Mouse (Mus musculus): ENCODE measurements around the gene Fbp2. TPM values are rescaled to one million over a fixed set of nuclear protein-coding genes. Genes with fewer than 3 reads are reported as not detected.
"Not testable (repeated sequence)": the region's sequence is repeated elsewhere in the genome, so short reads cannot be mapped to it uniquely, and the experiment has no call there.

The Fbp2 gene
- polyA plus RNA-seq, 1 experiment from 2014 or later, result 0.23 TPM

DNA sequence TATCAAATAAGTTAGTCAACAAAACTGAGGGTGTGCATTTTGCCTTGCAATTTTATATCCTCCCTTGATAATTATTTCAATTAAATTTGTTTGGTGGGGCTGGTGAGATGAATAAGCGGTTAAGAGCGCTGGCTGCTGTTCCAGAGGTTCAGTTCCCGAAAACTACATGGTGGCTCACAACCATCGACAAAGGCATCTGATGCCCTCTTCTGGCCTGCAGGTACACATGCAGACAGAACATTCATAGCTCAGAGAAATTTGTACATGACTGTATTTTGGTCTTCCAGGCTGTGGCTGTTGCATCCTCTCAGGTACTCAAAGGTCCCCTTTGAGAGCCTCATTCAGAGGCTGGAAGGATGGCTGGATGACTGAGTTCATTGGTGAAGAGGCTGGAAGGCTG, 1.8 kb upstream of the Fbp2 start:
- Histone ChIP-seq H3K4me3 (no peak overlapping the region), H3K9me3 (no peaks in the 10 kb centered on the region), H3K4me1 (peaks cover 4% of the 10 kb centered on the region; the same call in 1 of the 2 replicates), H3K9ac (no peak overlapping the region), H3K27ac (no peak overlapping the region), H3K27me3 (no peaks in the 10 kb centered on the region), H3K36me3 (no peaks in the 10 kb centered on the region), H3K4me2 (replicated peaks) (no peak overlapping the region)
- no peak for ATAC-seq (ENCODE audit: insufficient number of reproducible peaks, insufficient read depth, low FRiP score, low TSS enrichment)
- 84% methylated on average over 4 of the region's 4 CpGs for WGBS

DNA sequence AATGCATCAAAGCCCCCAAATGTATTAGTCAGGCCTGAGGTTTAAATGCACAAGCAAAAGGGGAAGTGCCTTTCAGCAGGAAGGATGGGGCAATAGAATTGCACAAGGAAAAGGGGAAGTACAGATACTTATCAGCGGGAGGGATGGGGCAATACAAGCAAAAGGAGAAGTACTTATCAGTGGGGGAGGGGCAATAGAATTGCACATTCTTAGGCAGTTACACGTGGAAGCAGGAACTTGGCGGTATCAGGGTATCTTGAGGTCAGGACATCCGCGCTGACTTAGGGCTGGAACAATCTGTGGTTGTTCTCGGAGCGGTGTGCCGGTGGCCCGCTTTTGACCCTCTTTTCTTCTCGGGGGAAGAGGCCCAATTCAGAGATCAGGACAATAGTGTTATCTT, 1.0 kb upstream of the Fbp2 start:
- H3K9ac ChIP-seq; H3K9me3 ChIP-seq; H3K27ac ChIP-seq; H3K4me3 ChIP-seq; H3K4me2 ChIP-seq (replicated peaks); ATAC-seq (ENCODE audit: insufficient number of reproducible peaks, insufficient read depth, low FRiP score, low TSS enrichment); H3K27me3 ChIP-seq; H3K36me3 ChIP-seq; H3K4me1 ChIP-seq: not testable (repeated sequence)
- WGBS, result 82% methylated on average over 10 of the region's 10 CpGs

DNA sequence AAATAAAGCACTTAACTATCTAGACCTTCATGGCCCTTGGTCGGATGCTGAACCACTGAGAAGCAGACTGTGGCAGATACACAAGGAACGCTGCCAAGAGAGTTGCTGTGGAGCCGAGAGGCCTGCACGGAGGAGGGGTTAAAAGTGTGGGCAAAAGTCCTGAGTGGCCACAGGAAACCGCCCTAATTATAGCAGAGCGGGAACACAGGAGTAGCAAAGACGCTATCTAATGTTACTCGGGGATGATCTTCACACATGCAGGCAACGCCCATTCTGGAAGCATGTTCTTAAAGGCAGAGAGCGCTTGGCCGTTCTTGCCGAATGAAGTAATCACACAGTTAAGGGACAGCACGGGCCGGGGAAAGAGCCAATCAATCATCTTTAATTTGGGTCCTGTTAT, 1.4 kb downstream of the Fbp2 start:
- Histone ChIP-seq H3K27me3 (no peaks in the 10 kb centered on the region), H3K4me2 (replicated peaks) (no peak overlapping the region), H3K4me3 (no peak overlapping the region), H3K27ac (no peak overlapping the region), H3K36me3 (no peaks in the 10 kb centered on the region), H3K9ac (no peak overlapping the region), H3K4me1 (peaks cover 3% of the 10 kb centered on the region; the same call in 1 of the 2 replicates), H3K9me3 (no peaks in the 10 kb centered on the region)
- no peak for ATAC-seq (ENCODE audit: insufficient number of reproducible peaks, insufficient read depth, low FRiP score, low TSS enrichment)
- 89% methylated on average over 14 of the region's 14 CpGs for WGBS

DNA sequence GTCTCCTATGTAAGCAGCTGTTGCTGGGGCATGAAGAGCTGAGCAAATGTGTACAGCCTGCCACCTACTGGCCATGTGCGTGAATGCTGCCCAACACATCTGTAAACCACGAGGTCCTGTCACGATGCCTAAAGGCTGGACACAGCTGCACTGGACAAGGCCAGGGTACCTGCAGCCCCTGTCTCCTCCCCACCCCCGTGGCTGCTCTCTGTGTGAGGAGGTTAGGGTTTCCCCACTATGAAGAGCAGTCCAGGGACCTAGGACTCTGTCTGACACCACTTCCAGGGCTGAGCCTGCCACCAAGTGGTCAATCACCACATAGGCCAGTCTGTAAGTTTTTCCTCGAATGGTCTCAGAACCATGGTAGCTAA, 1.9 kb downstream of the Fbp2 start:
- WGBS, result 10% methylated on average over 5 of the region's 5 CpGs
- Histone ChIP-seq H3K27me3 (no peaks in the 10 kb centered on the region), H3K36me3 (no peaks in the 10 kb centered on the region), H3K4me2 (replicated peaks) (peak overlapping the region; percentile 40), H3K4me1 (peaks cover 3% of the 10 kb centered on the region; the same call in 1 of the 2 replicates), H3K27ac (no peak overlapping the region), H3K4me3 (peak overlapping the region; percentile 22; the same call in 1 of the 2 replicates), H3K9ac (no peak overlapping the region), H3K9me3 (no peaks in the 10 kb centered on the region)
- peak; percentile 80 for ATAC-seq (ENCODE audit: insufficient number of reproducible peaks, insufficient read depth, low FRiP score, low TSS enrichment)

DNA sequence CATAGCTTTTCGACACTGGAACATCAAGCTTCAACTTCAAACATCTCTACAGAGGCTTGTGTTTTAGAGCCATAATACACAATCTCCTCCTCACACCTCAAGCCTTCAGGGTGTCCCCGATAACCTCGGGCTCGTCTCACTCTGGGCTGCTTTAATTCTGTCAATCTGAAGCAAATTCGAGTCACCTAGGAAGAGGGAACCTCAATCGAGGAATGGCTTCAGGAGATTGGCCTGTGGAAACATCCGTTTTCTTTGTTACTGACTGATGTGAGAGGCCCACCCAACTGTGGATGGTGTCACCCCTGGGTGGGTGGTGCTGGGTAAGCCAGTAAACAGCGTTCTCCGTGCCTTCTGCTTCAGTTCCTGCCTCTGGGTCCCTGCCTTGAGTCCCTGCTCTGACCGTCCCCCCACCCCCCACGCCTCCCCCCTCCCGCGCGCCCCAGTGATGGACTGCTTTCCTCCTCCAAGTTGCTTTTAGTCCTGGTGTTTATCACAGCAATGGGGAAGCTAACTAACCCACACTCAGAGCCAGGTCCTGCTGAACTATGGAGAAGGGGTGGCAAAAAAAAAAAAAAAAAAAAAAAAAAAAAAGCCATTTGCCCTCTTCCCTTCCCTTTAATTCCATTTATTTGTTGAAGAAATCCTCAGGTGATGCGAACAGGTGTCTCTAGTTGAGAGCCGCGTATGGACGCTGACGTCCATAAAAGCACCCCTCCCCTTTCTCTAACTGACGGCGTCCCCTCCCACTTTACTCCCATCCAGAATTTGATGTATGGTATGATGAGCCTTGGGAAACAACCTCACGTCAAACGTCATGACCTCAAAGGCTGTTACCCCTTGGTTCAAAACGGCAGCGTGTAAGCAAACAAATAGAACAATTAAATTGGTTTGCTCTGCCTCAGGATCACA, 2.6 kb downstream of the Fbp2 start:
- Histone ChIP-seq H3K4me1 (peaks cover 3% of the 10 kb centered on the region; the same call in 1 of the 2 replicates), H3K27me3 (no peaks in the 10 kb centered on the region), H3K27ac (no peak overlapping the region), H3K4me3 (peak overlapping the region; percentile 22; the same call in 1 of the 2 replicates), H3K9me3 (no peaks in the 10 kb centered on the region), H3K4me2 (replicated peaks) (peak overlapping the region; percentile 40), H3K36me3 (no peaks in the 10 kb centered on the region), H3K9ac (no peak overlapping the region)
- ATAC-seq (ENCODE audit: insufficient number of reproducible peaks, insufficient read depth, low FRiP score, low TSS enrichment), result no peak
- WGBS, result 38% methylated on average over 25 of the region's 25 CpGs

DNA sequence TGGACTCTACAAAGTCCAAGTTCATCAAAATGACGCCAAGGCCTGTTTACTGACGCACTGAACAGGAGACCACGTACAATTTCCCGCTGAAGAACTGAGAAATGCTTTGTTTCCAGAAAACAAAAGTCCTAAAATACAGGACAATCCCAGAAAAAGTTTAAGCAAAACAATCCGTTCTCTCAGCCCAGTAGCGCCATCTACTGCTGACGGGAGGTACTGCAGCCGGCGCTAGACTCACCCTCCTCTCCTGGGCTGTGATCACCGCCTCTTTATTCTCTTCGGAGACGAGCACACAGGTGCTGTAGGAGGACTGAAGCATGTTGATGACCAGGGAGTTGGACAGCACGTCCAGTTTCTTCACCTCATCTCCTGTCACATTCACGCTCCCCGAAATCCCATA, 3.6 kb downstream of the Fbp2 start:
- Histone ChIP-seq H3K4me2 (replicated peaks) (no peak overlapping the region; the same call in 1 of the 2 replicates), H3K36me3 (no peaks in the 10 kb centered on the region), H3K27ac (no peak overlapping the region), H3K9me3 (no peaks in the 10 kb centered on the region), H3K4me1 (peaks cover 3% of the 10 kb centered on the region; the same call in 1 of the 2 replicates), H3K4me3 (no peak overlapping the region), H3K27me3 (no peaks in the 10 kb centered on the region), H3K9ac (no peak overlapping the region)
- no peak for ATAC-seq (ENCODE audit: insufficient number of reproducible peaks, insufficient read depth, low FRiP score, low TSS enrichment)
- 10% methylated on average over 15 of the region's 15 CpGs for WGBS

DNA sequence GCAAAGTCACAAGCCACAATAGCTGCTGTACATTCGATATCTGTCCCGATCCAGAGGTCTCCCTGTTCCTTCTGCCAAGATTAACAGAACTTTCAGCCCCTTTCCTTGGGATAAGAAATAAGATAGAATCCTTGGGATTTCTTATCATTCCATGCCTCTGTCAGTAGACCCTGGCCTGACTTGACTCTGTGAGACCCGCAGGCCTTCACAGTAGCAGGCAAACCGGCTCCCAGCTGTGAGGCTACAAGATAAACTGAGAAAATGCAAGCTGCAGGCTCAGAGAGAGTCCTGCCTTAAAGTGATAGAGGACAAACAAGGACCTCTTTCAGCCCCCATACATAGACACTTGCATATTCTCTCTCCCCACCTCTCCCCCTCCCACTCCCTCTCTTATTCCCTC, 24.9 kb downstream of the Fbp2 start:
- no peak overlapping the region for H3K27ac ChIP-seq
- ATAC-seq (ENCODE audit: insufficient number of reproducible peaks, insufficient read depth, low FRiP score, low TSS enrichment), result no peak
- no peak overlapping the region for H3K9ac ChIP-seq

DNA sequence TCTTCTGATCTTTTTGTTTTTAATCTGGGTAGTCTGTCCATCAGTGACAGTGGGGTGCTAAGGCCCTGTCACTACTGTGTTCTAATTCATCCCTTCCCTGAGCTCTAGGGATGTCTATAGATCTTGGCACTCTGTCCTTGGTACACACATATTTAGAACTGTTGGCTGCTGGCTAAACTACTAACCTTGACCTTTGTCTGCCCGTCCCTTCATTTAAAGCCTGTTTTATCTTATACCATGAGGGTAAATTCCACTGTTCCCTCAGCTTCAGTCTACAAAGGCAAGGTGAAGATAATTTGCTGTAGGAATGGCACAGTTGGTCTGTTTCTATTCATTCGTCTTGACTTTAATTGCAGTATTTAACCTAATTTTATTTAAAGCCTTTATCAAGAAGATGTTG, 26.0 kb downstream of the Fbp2 start:
- Histone ChIP-seq H3K36me3 (no peaks in the 10 kb centered on the region), H3K4me1 (no peaks in the 10 kb centered on the region), H3K4me2 (replicated peaks) (no peak overlapping the region), H3K27me3 (no peaks in the 10 kb centered on the region), H3K27ac (no peak overlapping the region), H3K9me3 (no peaks in the 10 kb centered on the region), H3K9ac (no peak overlapping the region), H3K4me3 (no peak overlapping the region)
- 68% methylated on average over 2 of the region's 2 CpGs for WGBS
- ATAC-seq (ENCODE audit: insufficient number of reproducible peaks, insufficient read depth, low FRiP score, low TSS enrichment), result no peak

More for the DNA sequence above, 24.9 kb downstream of the Fbp2 start:
- 33% methylated on average over 4 of the region's 4 CpGs for WGBS
- H3K9me3 ChIP-seq, result no peaks in the 10 kb centered on the region
- H3K4me1 ChIP-seq, result no peaks in the 10 kb centered on the region
- no peaks in the 10 kb centered on the region for H3K27me3 ChIP-seq
- no peaks in the 10 kb centered on the region for H3K36me3 ChIP-seq
- no peak overlapping the region for H3K4me3 ChIP-seq
- no peak overlapping the region for H3K4me2 ChIP-seq (replicated peaks)

DNA sequence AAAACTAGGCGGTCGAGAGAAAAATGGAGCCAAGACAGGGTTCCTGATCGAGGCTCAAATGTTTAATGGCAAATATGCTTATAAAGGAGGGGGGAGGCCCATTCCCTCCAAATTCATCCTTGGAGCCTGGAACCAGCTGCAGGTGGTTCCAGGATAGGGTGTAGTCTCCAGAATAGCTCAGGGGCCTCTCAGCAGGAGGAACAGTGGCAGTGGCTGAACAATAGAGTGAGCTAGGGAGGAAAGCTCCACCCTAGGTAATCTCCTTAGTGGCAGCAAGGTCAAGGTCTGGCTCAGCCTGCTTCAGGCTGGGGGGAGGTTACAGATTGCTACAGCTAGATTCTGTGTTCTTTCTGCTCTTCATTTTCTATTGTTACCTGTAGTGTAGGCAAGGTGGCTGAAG, 42.5 kb downstream of the Fbp2 start:
- not testable (repeated sequence) for H3K9me3 ChIP-seq; H3K4me1 ChIP-seq; H3K4me3 ChIP-seq; H3K27me3 ChIP-seq; H3K9ac ChIP-seq; H3K36me3 ChIP-seq; ATAC-seq (ENCODE audit: insufficient number of reproducible peaks, insufficient read depth, low FRiP score, low TSS enrichment); H3K27ac ChIP-seq; H3K4me2 ChIP-seq (replicated peaks)
- 90% methylated on average over 3 of the region's 3 CpGs for whole genome bisulfite sequencing

DNA sequence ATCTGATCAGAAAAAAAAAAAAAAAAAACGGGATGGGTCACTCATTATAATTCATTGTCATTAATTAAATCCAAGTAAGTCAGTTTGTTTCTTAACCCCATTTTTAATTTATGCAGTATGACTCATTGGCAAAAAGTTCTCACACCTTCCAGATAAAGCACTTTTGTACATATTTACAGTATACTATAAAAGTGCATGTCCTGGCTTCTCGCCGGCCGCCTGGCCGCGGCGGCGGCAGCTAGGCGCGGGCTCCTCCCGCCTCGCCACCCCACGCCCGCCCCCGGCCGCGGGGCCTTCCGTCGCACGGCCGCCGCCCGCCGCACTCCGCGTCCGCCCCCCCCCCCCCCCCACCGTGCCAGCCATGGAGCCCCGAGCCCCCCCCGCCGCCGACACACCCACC, 45.5 kb downstream of the Fbp2 start:
- H3K36me3 ChIP-seq, result no peaks in the 10 kb centered on the region
- H3K4me2 ChIP-seq (replicated peaks), result peak overlapping the region; percentile 60
- H3K27ac ChIP-seq, result no peak overlapping the region
- no peak for ATAC-seq (ENCODE audit: insufficient number of reproducible peaks, insufficient read depth, low FRiP score, low TSS enrichment)
- peak overlapping the region; percentile 27; the same call in 1 of the 2 replicates for H3K9ac ChIP-seq
- H3K9me3 ChIP-seq, result no peaks in the 10 kb centered on the region
- 7% methylated on average over 25 of the region's 32 CpGs for WGBS
- peak overlapping the region; percentile 31 for H3K4me3 ChIP-seq
- no peaks in the 10 kb centered on the region for H3K27me3 ChIP-seq
- H3K4me1 ChIP-seq, result no peaks in the 10 kb centered on the region

DNA sequence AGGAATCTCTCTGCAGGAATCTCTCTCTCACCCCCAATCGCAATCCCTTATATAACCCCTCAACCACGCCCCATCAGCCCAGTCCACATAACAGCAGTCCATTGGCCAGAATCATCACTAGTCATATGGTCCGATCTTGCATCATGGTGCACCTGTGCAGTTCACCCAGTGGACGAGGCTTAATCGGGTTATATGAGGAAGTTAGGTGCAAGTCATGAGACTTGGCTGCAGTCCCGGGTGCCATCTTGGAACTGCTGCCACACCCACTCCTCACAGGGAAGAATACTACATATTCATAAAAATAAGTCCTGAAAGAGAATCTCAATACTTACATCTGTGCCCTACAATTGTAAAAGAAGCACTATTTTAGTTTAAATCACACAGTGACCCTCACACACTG, 50.2 kb downstream of the Fbp2 start:
- H3K36me3 ChIP-seq; H3K27me3 ChIP-seq; ATAC-seq (ENCODE audit: insufficient number of reproducible peaks, insufficient read depth, low FRiP score, low TSS enrichment); H3K4me1 ChIP-seq; H3K4me3 ChIP-seq; H3K9ac ChIP-seq; H3K9me3 ChIP-seq; H3K4me2 ChIP-seq (replicated peaks); H3K27ac ChIP-seq: not testable (repeated sequence)
- 87% methylated on average over 6 of the region's 6 CpGs for whole genome bisulfite sequencing

All from embryonic facial prominence, embryonic 12.5 days (tissue).